Mouse (Mus musculus) heart, embryonic 14.5 days (tissue): ENCODE measurements around the gene Snx29. TPM values are rescaled to one million over a fixed set of nuclear protein-coding genes. Genes with fewer than 3 reads are reported as not detected.
"Not testable (repeated sequence)": the region's sequence is repeated elsewhere in the genome, so short reads cannot be mapped to it uniquely, and the experiment has no call there.

Experiments
- ATAC-seq: fragments of 200-750 bp; cut with Nextera tagmentation; 2 replicates; pipeline ENCODE4 v1.8.0; 2017; ENCODE audit warnings: low read depth, moderate TSS enrichment; ENCODE audit not compliant: insufficient number of reproducible peaks, insufficient read depth, low FRiP score
- H3K27ac ChIP-seq, 2 experiments: fragments of 200-500 bp in 1 of 2; fragments of 300-500 bp in 1 of 2; sonication (generic) in 1 of 2; replicated peaks in 1 of 2; 2 replicates each; pipeline ENCODE4 v1.5.1; 2012 to 2014; ENCODE audit warnings: low read depth in 2 of 2, low read length in 2 of 2, control low read depth in 1 of 2, mild to moderate bottlenecking in 1 of 2, mixed read lengths in 1 of 2; ENCODE audit not compliant: control insufficient read depth in 1 of 2, insufficient read depth in 1 of 2
- H3K27me3 ChIP-seq: fragments of 300-500 bp; sonication (generic); 2 replicates; pipeline ENCODE4 v1.6.1; 2014; ENCODE audit warnings: mild to moderate bottlenecking, low read length, control low read depth; ENCODE audit not compliant: control insufficient read depth, insufficient read depth
- H3K36me3 ChIP-seq: fragments of 300-500 bp; sonication (generic); 2 replicates; pipeline ENCODE4 v1.6.1; 2014; ENCODE audit warnings: mild to moderate bottlenecking, control low read depth, low read length, mixed read lengths; ENCODE audit not compliant: control insufficient read depth, insufficient read depth
- H3K4me1 ChIP-seq, 2 experiments: fragments of 200-500 bp in 1 of 2; fragments of 300-500 bp in 1 of 2; sonication (generic) in 1 of 2; 2 replicates each; pipeline ENCODE4 v1.6.1; 2012 to 2014; ENCODE audit warnings: low read length in 2 of 2, control low read depth in 1 of 2, mixed read lengths in 1 of 2; ENCODE audit not compliant: control insufficient read depth in 2 of 2, insufficient read depth in 2 of 2
- H3K4me2 ChIP-seq: fragments of 300-500 bp; sonication (generic); 2 replicates; pipeline ENCODE4 v1.6.1; 2014; ENCODE audit warnings: mild to moderate bottlenecking, low read length
- H3K4me3 ChIP-seq, 2 experiments: fragments of 200-500 bp in 1 of 2; fragments of 300-500 bp in 1 of 2; sonication (generic) in 1 of 2; 2 replicates each; pipeline ENCODE4 v1.5.1; 2012 to 2014; ENCODE audit warnings: low read length in 2 of 2, mild to moderate bottlenecking in 2 of 2, control low read depth in 1 of 2, low read depth in 1 of 2, moderate library complexity in 1 of 2; ENCODE audit not compliant: control insufficient read depth in 1 of 2, insufficient read depth in 1 of 2
- H3K9ac ChIP-seq: fragments of 300-500 bp; sonication (generic); 2 replicates; pipeline ENCODE4 v1.6.1; 2014; ENCODE audit warnings: mild to moderate bottlenecking, low read length
- H3K9me3 ChIP-seq: fragments of 300-500 bp; sonication (generic); 2 replicates; pipeline ENCODE4 v1.6.1; 2016; ENCODE audit warnings: low read length, control low read depth; ENCODE audit not compliant: control insufficient read depth
- WGBS: fragments of 180-500 bp; shearing (Covaris S2); extraction: QIAGEN DNeasy Blood & Tissue Kit; methylation state at CpG from one replicate; pipeline ENCODE4 v1.1.7; 2014; 5-methylcytosine and 5-hydroxymethylcytosine counted together
- polyA plus RNA-seq: library from polyadenylated mRNA; unstranded; fragments of >200 nt; fragmentation: Nextera tagmentation; extraction: Ambion mirVana; gene quantifications from 2 replicates; pipeline ENCODE4 v1.2.1, GENCODE M21; 2014

The Snx29 gene
- 7.4 and 7.7 TPM in 2 replicates for polyA plus RNA-seq

GRCm38 (mm10) chr16:11322409-11323323 lies at the start of gene Snx29:
Gene Snx29, plus strand, starts transcription at chr16:11322908.
- 4% methylated on average over 58 of the region's 61 CpGs for WGBS
- Histone ChIP-seq H3K9me3 (no peaks in the 10 kb centered on the region), H3K27me3 (no peaks in the 10 kb centered on the region), H3K4me1 (peaks cover 7 to 14% of the 10 kb centered on the region in 2 experiments), H3K36me3 (no peaks in the 10 kb centered on the region), H3K4me3 (peak within 1 kb of the TSS; percentile 67 to 87), H3K4me2 (peak within 1 kb of the TSS; percentile 98), H3K9ac (peak within 1 kb of the TSS; percentile 87), H3K27ac (peak within 1 kb of the TSS; percentile 57 to 82)
- ATAC-seq, result peak; percentile 94

GRCm38 (mm10) chr16:11276888-11277287 lies 45.8 kb upstream of the Snx29 start:
- no peaks in the 10 kb centered on the region for H3K36me3 ChIP-seq
- no peak overlapping the region for H3K4me3 ChIP-seq
- H3K9ac ChIP-seq, result no peak overlapping the region
- H3K9me3 ChIP-seq, result no peaks in the 10 kb centered on the region
- no peaks in the 10 kb centered on the region for H3K27me3 ChIP-seq
- H3K4me1 ChIP-seq, result no peaks in the 10 kb centered on the region
- H3K4me2 ChIP-seq, result no peak overlapping the region
- ATAC-seq, result no peak
- no peak overlapping the region for H3K27ac ChIP-seq
- WGBS, result 65% methylated on average over 3 of the region's 3 CpGs

GRCm38 (mm10) chr16:11278778-11279177 lies 43.9 kb upstream of the Snx29 start:
- no peaks in the 10 kb centered on the region for H3K4me1 ChIP-seq
- WGBS, result 68% methylated on average over 6 of the region's 6 CpGs
- no peak for ATAC-seq

GRCm38 (mm10) chr16:11282655-11283232 lies 40.0 kb upstream of the Snx29 start:
- no peaks in the 10 kb centered on the region for H3K27me3 ChIP-seq
- H3K4me2 ChIP-seq, result no peak overlapping the region
- no peaks in the 10 kb centered on the region for H3K4me1 ChIP-seq
- no peaks in the 10 kb centered on the region for H3K36me3 ChIP-seq
- no peak for ATAC-seq
- no peak overlapping the region for H3K4me3 ChIP-seq
- no peak overlapping the region for H3K27ac ChIP-seq
- WGBS, result 74% methylated on average over 5 of the region's 5 CpGs
- H3K9me3 ChIP-seq, result no peaks in the 10 kb centered on the region
- no peak overlapping the region for H3K9ac ChIP-seq

More at GRCm38 (mm10) chr16:11278778-11279177, 43.9 kb upstream of the Snx29 start:
- Histone ChIP-seq H3K36me3 (no peaks in the 10 kb centered on the region), H3K4me2 (no peak overlapping the region), H3K27ac (no peak overlapping the region), H3K27me3 (no peaks in the 10 kb centered on the region), H3K9ac (no peak overlapping the region), H3K9me3 (no peaks in the 10 kb centered on the region), H3K4me3 (no peak overlapping the region)

GRCm38 (mm10) chr16:11284881-11285280 lies 37.8 kb upstream of the Snx29 start:
- H3K27me3 ChIP-seq, result no peaks in the 10 kb centered on the region
- no peak for ATAC-seq
- no peaks in the 10 kb centered on the region for H3K4me1 ChIP-seq
- H3K36me3 ChIP-seq, result no peaks in the 10 kb centered on the region
- WGBS, result 78% methylated on average over 2 of the region's 2 CpGs
- no peak overlapping the region for H3K27ac ChIP-seq
- peaks cover 9% of the 10 kb centered on the region for H3K9me3 ChIP-seq
- no peak overlapping the region for H3K4me3 ChIP-seq
- no peak overlapping the region for H3K4me2 ChIP-seq
- H3K9ac ChIP-seq, result no peak overlapping the region

GRCm38 (mm10) chr16:11285949-11286348 lies 36.8 kb upstream of the Snx29 start:
- no peak for ATAC-seq
- H3K4me1 ChIP-seq, result no peaks in the 10 kb centered on the region
- no peak overlapping the region for H3K4me3 ChIP-seq
- no peaks in the 10 kb centered on the region for H3K27me3 ChIP-seq
- no peaks in the 10 kb centered on the region for H3K36me3 ChIP-seq
- no peak overlapping the region for H3K4me2 ChIP-seq
- H3K9ac ChIP-seq, result no peak overlapping the region
- H3K9me3 ChIP-seq, result peaks cover 15% of the 10 kb centered on the region
- no peak overlapping the region for H3K27ac ChIP-seq
- 86% methylated on average over 2 of the region's 2 CpGs for WGBS

GRCm38 (mm10) chr16:11288873-11289272 lies 33.8 kb upstream of the Snx29 start:
- not testable (repeated sequence) for H3K4me3 ChIP-seq, H3K27me3 ChIP-seq, H3K9ac ChIP-seq, ATAC-seq, H3K27ac ChIP-seq, H3K4me2 ChIP-seq, H3K4me1 ChIP-seq, H3K36me3 ChIP-seq
- H3K9me3 ChIP-seq, result peaks cover 15% of the 10 kb centered on the region
- WGBS, result 89% methylated on average over 7 of the region's 8 CpGs
